Mouse (Mus musculus) cerebellum, postnatal 4 days (tissue): ENCODE measurements around the gene Pid1.

Experiments used
- DNase-seq, 2 experiments: peaks; one replicate each; pipeline ENCODE4 v3.0.0; 2022; ENCODE audit warnings: low spot score in 2 of 2, mixed read lengths in 1 of 2

Gene Pid1

DNA sequence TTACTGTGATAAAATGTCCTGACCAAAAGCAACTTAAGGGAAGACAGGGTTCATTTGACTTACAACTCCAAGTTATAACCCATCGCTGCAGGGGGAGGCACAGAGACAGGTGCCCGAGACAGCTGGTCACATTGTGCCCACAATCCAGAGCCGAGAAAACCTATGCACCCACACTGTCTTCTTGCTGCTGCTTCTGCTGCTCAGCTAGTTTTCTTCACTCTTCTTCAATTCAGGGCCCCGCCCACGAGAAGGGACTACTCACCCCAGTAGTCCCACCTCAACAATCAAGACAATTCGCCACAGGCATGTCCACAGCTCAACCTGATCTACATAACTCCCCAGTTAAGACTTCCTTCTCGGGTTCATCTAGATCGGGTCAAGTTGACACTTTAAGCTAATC, at the start of gene Pid1:
Pid1 (minus strand) TSS at position 214 of the 400 bp plus-strand sequence.
- no peak for DNase-seq

DNA sequence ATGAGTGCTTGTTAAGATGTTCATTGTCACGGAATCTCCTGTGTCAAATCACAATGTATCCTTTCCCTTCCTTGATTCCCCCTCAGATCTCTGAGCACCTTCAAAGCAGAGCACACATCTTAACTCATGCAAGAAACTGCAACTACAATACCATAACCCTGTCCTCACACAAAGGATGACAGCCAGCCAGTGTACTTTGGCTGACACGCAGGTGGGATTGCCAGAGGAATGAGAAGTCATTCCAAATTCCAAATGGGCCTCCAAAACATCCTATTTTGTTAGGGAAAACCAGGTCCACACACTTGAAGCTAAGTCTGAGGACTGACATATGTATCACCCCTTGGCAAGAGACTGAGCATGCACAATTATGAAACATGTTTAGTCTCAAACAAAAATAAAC, 45.5 kb upstream of the Pid1 start:
- DNase-seq: no peak

DNA sequence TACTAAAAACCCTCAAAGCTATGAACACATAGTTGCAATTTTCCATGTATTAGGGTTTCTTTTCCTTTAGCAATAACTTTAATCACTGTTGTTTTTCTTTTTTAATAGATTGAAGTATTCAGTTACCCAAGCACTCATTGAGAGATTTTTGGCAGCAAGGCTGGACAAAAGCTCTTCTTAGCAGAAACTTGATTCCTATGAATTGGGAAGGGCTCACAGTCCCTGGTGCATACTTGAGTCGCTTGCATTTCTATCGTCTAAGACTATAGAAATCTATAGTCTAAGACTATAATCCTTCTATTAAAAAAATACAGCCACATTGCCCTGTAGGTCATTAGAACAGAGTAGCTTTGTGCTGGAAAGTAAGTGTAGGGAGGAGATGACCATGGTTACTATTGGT, 44.9 kb upstream of the Pid1 start:
- no peak for DNase-seq

DNA sequence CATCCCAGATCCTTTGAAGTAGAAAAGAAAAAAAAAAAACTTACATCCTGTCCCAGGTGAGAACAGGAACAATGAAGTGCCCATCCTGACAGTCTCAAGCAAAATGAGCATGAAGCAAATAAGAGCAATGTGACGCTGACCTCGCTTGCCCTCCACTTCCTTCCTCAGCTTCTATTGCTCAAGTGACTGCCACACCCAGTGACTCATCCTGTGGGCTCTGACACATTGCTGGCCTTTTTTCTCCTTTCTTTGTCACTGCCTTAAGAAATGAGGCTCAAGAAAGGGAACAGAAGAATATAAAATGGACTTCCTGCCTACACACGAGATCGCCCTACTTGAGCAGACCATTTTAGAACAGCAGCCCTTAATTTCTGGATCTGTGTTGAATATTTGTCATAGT, 42.9 kb upstream of the Pid1 start:
- no peak for DNase-seq

DNA sequence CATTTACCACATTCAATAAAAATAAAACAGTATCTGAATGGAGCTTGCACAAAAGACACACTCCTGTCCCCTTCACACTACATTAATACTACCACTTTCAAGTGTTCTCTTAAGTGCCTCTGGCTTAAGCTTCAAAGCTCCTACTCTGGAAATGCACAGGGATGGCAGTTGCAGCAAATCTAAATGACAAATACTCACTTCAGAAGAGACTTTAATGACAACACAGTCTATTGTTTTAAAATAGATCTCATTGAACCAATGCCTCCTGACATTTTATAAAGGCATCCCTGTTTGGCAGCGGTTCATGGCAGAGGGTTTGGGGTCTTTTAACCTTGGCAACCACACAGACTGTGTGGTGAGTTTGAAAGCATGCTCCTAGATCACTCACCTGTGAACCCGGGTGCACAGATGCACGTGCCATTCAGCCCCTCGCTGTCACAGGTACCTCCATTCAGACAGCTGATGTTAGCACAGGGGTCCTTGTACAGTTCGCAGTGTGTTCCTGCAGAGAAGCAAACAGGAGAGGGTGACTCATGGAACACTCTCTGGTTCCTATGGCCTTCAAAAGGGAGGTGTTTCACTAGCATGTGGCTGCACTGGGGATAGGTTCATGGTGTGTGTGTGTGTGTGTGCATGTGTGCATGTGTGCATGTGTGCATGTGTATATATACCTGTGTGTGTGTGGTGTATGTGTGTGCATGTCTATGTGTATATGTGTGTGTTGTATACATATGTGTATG, 41.7 kb upstream of the Pid1 start:
- DNase-seq: no peak

DNA sequence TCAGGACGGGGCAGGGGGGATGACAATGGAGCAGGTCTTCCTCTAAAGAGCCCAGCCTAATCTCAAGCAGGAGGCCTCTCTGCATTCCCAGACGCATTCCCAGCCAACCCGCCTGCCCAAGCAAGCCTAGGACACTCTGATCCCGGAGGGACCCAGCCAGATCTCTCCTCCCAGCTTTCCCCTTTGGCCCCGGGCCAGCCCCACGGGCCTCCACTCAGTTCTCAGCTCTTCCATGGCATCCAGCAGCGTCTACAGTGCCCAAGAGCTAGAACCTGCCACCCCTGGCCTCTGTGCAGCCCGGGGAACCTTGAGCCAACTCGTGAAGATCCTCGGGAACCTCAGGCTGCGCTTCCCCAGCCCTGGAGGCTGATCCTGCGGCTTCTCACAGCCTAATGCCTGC, 40.9 kb upstream of the Pid1 start:
- DNase-seq: no peak

DNA sequence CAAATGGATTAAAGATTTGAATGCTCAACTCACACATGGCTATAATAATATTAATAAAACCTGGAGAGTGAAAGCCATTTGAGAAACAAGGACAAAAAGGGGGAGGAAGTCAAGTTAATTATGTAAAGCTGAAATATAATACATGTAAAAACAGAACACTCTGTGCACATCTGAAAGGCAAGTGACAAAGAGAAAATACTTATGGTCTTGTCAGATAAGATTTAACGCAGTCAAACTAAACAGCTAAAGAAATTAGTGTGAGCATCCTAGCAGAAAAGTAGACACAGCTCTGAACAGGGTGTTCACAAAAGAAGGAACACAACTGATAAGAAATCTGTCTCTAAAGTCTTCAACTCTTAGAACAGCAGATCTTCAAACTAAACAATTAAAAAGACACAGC, 38.2 kb upstream of the Pid1 start:
- no peak for DNase-seq

DNA sequence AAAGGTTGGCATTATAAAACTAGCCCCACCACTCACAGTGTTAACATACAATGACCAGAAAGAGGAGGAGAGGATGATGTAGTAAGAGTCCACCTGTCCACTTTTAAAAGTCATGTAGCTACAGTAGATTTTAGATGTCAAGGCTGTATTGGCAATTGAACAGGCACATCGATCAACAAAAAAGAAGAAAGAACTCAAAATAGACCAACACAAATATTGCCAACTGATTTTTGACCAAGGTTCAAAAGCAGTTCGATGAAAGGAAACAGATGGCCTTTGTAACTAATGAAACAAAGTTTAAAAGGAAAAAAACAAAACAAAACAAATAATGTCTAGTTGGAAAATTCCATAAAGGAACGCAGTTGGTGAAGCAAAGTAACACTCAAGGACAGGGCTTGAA, 35.7 kb upstream of the Pid1 start:
- no peak for DNase-seq

DNA sequence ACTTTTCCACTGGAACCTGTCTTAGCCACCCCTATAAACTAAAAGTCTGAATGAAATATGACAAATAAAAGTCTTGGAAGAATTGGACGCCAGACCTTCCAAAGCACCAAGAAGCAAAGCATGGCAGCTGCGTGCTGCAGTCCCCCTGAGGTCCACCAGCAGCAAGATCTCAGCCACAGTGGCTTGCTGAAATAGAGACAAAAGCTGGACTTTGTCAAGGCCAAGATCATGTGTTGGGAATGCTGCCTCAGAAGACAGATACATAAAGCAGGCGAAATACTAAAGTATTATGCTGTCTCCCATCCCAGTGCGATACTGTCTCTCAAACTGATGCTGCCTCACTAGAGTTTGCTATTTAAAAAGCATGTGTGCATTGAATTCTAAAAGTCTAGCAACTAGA, 35.1 kb upstream of the Pid1 start:
- DNase-seq: no peak

DNA sequence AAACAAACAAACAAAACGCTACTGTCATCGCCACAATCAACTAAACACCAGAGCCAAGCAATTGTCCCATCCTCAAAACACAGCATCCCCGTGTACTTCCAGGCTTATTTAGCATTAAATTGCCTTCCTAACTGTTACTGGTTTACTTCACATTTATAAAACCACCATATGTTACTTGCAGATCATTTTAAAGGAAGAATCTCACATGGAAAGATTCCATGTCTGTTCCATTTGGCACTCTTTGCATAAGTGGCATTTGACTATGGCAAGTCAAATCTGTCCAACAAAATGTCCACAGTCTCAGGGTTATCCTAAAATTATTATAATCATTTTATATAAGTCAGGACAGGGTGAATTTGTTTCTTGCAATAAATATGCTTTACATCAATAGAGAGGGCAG, 32.8 kb upstream of the Pid1 start:
- DNase-seq: no peak

DNA sequence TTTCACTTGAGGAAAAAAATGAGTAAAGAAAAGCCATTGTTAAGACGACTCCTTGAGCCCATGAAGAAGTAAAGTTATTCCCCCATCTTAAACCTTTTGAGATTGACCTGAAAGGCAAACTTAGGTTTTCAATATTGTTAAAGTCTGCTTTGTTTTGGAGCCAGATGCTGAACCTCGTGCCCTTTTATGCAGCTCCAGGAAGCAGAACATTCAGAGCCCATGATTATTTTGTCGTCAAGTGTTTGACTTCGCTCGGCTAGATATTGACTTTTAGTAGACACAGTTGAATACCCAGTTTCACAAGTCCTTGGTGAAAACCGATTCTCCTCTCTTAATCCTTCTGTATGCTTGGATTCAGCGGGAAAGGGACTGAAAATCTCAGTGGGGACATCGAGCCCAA, 31.9 kb upstream of the Pid1 start:
- no peak for DNase-seq

DNA sequence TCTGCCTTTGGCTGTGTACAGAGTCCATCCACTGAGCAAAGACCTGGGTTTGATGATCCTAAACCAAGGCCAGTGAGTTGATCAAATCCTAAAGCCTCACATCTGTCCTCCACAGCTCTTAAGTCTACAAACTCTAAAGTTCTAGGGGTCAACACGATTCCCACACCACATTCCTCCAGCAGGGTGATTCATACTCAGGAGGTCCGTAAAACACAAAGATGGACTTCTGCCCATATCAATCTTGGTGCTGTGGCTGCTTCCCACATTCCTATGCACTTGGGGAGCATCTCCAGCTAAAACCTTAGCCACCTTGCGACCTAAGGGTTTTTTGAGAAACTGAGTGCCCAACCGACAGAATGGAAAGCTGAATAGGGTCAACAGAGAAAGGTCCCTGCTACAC, 27.0 kb upstream of the Pid1 start:
- DNase-seq: no peak

DNA sequence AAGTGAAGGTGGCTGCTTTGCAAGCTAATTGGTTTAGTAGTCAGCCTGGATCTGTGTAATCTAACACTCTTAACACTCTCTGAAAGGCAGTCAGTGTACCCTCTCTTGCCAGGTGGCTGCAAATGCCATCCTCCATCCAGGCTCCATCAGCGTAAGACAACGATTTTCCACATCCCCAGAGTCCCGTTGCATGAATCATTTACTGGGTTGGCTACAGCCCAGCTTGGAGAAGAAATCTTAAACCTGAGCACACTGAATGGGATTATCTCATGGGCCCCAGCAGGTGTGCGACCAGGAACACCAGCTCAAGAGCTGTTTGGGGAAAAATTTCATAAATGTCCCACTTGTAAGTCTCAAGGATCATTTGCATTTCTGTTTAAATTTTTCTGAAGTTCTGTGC, 23.6 kb upstream of the Pid1 start:
- DNase-seq: no peak

DNA sequence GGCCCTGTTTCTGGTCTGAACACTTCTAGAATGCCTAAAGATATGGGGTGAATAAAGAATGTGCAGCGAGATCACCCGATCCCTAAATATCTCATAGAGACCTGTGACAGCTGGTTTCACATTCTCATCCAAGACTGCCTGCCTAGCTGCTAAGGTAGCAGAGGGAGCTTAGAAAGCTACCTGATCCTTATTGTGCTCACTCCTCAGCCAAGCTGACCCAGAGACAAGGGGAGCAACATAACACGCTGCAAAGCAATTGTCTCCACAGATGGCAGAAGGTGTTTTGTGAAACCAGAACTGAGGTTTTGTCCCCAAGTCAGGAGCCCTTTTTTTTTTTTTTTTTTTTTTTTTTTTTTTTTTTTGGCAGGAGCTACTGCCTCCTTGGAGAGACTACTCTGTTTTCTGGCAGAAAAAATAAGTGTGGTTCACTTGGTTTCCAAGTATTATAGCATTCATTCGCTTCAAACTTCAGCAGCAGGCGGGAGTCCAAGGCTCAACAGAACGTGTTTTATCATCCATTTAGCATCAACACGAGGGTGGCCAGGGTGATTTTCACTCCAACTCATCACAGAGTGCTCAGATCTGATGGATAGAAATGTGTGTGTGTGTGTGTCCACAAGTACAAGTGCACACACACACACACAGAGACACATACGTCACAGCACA, 22.6 kb upstream of the Pid1 start:
- DNase-seq: no peak

DNA sequence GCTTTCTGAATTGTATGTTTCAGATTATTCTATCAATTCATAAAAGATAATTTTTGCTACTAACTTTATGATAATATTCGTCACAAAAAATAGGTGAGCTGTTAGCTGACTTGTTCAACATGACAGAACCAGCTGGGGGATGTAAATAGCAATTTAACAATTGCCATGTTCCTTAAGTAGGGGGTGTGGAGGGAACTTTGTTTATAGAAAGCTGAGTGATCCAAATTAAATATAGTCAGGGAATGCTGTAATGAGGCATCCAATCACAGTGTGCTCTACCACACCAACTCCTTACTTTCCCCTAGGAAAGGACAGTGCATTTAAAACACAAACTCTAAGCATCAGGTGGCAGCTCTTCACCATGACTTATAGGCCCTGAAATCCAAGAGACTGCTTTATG, 18.7 kb upstream of the Pid1 start:
- no peak for DNase-seq

DNA sequence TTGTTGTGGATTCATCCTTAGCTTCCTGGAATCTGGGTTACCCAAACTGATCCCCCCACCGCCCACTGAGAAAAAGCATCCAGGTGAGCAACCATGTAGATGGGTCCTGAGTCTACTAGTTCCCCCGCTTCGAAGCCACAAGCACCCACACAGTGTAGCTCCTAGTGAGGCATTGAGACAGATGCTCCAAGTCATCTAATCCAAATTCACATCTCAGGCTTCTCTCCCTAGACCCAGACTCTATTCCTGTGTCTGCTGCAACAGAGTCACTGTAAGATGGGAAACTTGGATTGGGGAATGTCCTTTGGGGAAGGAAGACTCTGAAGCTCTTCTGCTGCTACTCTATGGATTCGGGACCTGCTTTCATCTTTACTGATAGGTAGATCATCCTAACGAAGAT, 18.1 kb upstream of the Pid1 start:
- DNase-seq: no peak

DNA sequence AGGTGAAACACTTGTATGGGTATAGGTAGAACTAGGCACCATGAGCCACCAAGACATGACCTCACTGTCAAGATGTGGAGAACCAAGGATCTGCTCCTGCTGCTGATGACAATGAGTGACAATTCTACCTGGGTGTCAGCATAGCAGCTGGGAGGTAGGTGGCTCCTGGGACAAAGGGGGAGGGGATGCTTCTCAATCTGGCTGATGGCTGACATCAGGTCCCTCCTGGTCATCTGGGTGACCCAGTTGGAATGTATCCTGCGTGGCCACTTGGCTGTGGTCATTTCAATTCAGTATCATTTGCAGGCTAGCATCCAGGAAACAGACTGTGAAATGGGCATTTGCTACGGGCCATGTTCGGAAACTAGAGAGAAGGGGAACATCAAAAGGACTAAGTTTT, 16.9 kb upstream of the Pid1 start:
- no peak for DNase-seq

DNA sequence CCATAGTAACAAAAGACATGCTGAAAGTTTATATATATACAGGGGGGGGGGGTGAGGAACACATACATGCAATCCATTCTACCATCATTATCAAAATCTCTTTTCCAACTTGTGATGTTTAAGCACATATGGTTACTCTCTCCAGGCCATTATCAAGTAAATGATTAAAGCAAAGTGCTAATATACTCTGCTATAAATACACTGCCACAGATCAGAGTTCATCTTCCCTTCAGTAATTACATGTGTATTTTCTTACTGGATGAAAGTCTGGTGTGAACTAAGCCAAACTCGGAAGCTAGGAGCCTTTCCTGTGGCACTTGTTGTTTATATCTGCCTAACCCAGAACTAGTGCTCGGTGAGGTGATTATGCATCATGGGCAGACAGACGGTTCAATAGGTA, 3.8 kb upstream of the Pid1 start:
- DNase-seq: no peak

DNA sequence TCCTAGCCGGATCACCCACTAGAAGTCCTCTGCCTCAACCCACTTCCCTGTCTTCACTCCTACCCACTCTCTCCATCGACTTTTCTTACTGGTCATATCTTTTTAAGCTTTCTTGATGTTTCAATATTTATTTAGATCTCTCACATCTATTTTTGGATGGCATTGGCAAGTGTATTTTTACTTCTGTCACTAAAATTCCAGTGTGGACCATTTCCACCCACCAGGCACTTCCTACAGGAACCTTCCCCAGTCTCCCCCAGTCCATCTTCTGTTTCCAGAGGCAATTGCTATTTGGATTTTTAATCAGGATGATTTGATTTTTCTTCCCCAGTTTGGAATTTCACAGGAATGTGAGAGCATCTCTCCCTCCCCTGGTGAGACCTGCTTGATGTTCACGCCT, 2.6 kb upstream of the Pid1 start:
- no peak for DNase-seq

DNA sequence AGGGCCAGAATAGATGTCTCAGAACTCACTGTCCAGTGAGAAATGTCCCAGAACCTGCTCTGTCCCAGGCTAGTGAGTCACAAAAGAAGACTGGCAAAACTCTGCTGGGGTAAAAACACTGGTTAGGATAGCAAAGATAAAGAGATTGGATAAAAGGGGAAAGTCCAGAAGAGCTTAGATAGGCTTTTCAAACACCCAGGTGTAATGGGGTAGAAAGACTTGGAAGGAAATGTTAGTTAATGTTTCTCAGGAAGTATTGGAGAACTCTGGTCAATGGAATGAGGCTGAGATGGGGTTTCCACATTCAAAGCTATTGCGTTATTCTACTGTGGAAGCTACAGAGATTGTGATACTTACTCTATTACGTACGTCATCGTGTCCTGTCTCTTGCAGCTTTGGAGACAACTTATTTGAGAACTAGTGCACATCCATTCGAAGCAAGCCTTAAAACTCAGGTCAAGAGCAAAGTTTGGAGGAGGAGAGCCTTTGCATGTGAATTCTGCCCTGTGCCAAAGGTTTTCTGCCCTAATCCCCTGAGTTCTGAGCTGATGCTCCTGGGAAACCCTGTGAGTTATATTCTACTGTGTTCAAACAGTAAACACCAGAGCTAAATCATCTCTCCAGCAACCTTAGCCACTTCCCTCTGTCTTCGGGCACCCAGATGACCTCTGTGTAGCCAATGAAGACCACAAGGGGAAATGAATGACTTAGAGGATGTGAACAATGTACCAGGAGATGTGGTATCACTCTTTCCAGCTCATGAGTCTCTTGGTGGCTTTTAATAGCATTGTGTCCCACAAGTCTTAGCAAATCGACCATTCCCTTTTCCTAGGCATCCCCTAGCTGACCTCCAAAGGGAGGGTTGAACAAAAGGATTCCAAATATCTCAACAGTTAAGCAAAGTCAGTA, 1.0 kb downstream of the Pid1 start:
- no peak for DNase-seq

DNA sequence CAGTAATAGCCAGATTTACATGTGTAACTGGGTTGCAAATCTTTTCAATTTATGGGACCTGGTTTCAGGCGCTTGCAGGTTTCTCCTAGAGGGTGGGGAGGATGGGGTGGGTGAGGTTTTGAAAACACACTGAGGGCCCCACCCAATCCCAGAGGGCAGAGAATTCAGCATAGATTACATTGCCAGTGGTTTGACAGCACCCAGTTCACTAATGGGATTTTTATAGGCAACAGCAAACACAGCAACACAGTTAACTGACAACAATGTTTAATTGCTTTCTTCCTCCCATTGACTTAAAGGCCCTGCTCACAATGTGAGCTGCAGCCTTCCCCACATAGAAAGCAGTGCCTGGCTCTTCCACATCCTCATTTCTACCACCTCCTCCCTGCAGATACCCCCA, 1.8 kb downstream of the Pid1 start:
- no peak for DNase-seq

DNA sequence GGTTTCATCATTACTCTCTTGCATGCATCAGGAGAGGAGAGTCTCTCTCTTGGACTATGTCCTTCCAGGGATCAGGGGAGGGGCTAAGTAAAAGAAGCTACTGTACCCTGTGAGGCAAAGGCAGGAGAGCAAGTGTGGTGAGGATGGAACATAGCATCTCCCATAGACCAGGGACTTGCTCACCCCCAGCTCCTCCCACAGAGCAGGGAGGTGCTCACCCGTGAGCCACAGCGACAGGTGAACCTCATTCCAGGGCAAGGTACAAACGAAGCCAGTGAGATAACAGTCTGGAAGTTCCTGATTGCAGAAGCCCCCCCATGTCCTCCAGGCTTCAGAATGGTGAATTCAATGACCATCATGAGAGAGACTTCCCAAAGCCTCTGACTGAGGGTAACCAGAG, 2.6 kb downstream of the Pid1 start:
- no peak for DNase-seq
